Mouse (Mus musculus): ENCODE results near the gene Ptpdc1.

DNA sequence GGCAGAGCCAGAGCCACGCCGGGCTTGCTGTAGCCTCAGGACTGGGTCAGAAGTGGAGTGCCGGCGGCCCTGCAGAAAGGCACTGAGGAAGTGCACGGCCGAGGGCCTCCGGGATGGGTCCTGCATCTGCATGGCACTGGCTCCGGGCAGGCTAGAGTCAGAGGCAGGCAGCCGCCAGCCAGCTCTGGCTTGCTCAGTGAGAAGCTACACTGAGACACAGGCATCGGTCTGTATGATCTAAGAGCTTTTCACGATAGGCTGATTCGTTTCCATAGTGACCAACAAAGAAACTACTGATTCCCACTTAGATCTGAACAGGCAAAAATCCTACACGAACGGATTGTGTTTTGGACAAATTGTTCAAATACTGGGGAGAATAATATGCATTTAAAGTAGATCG is 32.3 kb downstream of the Ptpdc1 start:
- no peak for TF ChIP-seq CTCF (IDR thresholded peaks at IDR 0.05; ENCODE audit: control insufficient read depth, insufficient read depth, insufficient read length)
- no peak for TF ChIP-seq MAX (IDR thresholded peaks at IDR 0.05)
- no peak for TF ChIP-seq MYOD1 (IDR thresholded peaks at IDR 0.05; ENCODE audit: control insufficient read depth, insufficient read length, low read depth)
- TF ChIP-seq USF1 (IDR thresholded peaks at IDR 0.05; ENCODE audit: low read depth) = no peak

Measured in C2C12 (cell line).